Mouse (Mus musculus) Muller cell, postnatal 12 days (primary cell): ENCODE measurements around the gene Olfr1006.
A peak's percentile ranks its signal among the peaks of the same experiment; 100 is the strongest.
"Not testable (repeated sequence)": the region's sequence is repeated elsewhere in the genome, so short reads cannot be mapped to it uniquely, and the experiment has no call there.

Source experiments
- DNase-seq: peaks from one replicate; pipeline ENCODE4 v3.0.0-alpha.2; 2015; ENCODE audit errors: inconsistent ontology term

The Olfr1006 gene

DNA sequence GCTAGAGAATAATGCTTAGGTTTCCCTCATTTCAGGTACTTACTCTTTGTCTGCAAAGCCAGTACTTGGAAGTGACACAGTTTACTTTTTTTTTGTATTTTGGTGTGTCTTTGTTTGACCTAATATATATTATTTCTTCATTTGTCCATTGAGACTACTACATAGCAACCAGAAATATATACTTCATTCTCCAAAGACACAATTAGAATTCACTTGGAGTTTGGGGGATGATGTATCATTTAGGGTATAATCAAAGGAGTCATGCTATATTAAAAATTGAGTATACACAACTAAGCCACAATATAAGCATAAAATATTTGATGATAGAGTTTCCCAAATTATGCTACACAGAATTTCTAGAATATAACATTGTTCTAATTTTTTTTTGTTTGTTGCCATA is at the start of gene Olfr1006:
Gene Olfr1006 (minus strand): TSS at position 101 of the 400 bp plus-strand sequence.
- DNase-seq = no peak

DNA sequence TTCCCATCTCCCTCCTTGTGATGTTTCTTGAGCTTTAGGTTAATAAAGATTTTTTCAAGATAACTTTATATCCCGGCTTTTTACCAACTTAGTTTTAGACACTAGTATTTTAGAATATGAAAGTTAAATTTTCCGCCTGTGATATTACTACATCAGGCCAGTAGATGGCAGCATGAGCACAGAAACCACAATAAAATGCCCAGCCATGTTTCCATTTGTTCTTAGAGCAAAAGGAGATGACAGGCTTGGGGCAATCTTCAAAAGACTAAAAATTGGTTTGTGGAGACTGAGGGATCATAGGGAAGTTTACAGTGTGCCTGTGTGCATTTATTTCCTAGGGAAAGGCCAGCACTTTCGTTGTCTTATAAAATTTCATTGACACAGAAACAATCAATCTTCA is 47.2 kb upstream of the Olfr1006 start:
- DNase-seq = peak; percentile 2

DNA sequence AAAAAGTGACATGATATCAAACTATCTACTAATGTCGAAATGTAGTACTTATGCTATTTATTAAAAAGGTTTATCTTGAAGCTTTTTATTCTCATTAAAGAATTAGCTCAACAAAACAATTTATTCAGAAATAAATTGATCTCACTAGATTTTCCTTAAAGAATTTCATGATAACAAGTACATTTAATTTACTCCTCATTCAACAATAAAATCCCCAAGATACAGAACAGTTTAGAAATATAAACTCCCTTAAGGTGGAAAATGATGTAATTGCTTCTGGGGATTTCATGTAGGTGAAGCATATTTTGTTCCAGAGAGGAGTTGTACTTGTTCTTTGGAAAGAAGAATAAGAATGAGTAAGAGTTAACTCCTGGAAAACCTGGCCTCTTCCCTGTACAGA is 36.6 kb upstream of the Olfr1006 start, which contains the start of gene Olfr1009:
Gene Olfr1009 (plus strand): TSS at position 301 of the 400 bp plus-strand sequence.
- DNase-seq = no peak

DNA sequence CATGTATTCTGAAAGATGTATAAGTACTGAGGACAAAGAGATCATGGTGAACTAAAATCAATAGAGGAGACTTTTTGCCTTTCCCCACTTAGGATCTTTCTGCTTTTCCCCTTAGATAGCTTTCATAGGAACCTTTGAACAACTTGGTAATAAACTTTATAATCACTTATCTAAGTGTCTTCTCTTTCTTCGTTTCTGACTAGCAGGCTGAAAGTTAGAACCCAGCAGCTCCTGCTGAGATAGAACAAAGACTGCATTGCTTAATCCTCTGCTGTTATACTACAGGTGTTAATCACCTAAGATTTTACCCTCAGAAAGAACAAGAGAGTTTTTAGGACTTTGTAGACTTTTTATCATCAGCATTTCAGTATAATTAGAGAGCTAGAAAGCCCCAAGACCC is 32.6 kb upstream of the Olfr1006 start:
- no peak for DNase-seq

DNA sequence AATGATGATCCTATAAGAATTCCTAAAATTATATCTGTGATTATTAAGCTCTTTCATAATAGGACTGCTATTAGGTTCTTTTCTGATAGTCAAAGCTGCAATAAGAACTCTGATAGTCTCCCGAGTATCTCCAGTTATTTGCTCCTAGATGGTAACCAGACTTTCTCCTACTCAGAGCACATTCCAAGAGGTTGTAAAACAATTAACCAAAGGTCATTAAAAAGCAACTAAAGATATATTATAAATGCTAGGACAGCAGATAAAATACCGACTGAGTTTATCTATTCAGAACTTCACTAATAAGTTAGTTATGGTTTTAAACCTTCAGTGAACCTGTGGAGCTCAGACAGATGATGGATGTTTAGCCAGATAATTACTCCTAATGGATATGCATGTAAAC is 32.1 kb upstream of the Olfr1006 start:
- DNase-seq = not testable (repeated sequence)

DNA sequence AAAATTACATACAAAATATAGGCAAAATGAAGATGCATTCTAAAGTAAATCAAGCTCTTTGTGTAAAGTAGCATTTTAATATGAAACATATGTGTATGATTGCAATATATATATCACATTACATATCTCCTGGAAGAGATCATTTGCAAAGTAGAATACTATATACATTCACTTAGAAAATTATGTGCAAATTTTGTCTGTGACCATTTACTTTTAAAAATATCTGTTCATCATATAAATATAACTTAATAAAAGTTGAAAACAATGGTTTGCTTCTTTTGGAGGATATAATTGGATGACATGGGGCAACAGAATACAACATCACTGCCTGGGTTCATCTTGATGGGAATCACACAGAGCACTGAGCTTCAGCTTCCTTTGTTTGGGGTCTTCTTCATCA is 10.6 kb upstream of the Olfr1006 start, which contains the start of gene Olfr1008:
Gene Olfr1008 (plus strand): TSS at position 301 of the 400 bp plus-strand sequence.
- no peak for DNase-seq

DNA sequence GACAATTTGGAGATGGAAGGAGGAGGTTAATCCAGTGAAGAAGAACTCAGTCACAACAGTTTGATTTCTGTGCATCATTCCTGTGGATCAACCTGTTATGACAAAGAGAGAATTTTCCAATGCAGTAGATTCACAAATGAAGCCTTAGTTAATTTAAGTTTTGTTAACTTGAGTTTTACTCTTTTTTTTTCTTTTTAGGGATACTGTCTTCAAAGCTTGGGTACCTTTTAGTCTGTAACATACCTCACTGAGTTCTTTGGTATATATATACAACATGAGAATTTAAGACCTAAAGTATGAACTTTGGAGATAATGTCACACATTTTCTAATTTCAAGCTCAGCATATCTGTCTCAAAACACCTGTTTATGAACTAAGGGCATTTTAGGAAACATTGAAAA is 14.2 kb downstream of the Olfr1006 start, which contains the start of gene Olfr154:
Gene Olfr154 (minus strand): TSS at position 101 of the 400 bp plus-strand sequence.
- not testable (repeated sequence) for DNase-seq

DNA sequence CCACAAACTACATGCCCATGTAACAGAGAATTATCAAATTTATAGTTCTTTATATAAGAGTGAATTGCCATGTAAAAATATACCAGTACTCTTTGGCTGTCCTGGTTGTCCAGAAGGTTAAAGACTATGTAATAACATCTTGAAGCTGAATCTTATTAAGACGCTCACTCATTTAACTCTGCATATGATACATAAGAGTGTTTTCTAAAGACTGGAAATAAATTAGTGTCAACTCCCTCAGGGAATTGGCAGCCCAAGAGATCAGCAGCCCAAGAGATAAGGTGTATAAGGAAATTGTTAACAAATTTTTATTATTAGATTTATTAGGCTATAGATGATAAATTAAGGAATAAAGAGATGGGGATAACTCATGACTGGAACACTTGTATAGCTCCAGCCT is 28.0 kb downstream of the Olfr1006 start, which contains the start of gene Olfr1002:
Gene Olfr1002 (minus strand): TSS at position 101 of the 400 bp plus-strand sequence.
- no peak for DNase-seq
